8 mouse cellular contexts compared by ENCODE assay signal in the genomic region with DNA sequence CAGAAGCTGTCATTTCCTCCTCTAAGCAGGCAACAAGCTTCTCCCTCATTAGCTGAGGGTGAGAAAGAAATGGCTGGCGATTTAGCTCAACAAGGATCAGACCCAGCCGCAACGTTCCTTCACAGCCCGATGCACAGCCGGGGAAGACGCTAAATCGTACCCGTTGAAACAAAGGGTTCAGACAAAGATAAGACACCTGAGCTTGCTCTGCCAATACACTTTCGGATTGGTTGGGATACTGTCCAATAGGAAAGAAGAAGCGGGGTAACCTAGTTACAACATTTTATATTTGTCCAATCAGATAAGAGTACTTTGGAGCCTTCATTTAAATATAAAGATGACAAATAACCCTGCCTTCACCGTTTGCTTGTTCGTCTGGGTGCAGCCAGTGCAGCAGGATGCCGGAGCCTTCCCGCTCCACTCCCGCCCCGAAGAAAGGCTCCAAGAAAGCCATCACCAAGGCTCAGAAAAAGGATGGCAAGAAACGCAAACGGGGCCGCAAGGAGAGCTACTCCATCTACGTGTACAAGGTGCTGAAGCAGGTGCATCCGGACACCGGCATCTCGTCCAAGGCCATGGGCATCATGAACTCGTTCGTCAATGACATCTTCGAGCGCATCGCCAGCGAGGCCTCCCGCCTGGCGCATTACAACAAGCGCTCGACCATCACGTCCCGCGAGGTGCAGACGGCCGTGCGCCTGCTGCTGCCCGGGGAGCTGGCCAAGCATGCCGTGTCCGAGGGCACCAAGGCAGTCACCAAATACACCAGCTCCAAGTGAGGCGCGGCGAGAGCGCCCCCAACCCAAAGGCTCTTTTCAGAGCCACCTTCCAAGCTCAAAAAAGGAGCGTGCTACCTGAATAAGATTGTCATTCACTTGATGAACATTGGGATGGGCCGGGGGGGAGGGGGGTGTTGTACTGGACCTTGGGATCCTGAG. TPM values are rescaled to one million over a fixed set of nuclear protein-coding genes. Genes with fewer than 3 reads are reported as not detected.
A peak's percentile ranks its signal among the peaks of the same experiment; 100 is the strongest.
DNase-seq lines count a peak whose midpoint lies in the region; ATAC-seq and TF ChIP-seq lines count a peak whose summit lies in the region.

A gene (plus strand): TSS at position 379 of the 938 bp plus-strand sequence.

- H3K27ac ChIP-seq in cerebellum, adult 2 months (ENCODE audit: insufficient read depth, low read length): peak within 1 kb of the TSS; percentile 95
- peak within 1 kb of the TSS; percentile 100 for H3K27ac ChIP-seq in forebrain, embryonic 16.5 days (ENCODE audit: low read length)
- peak within 1 kb of the TSS; percentile 97 for H3K27ac ChIP-seq in hindbrain, postnatal 0 days

- CTCF ChIA-PET in Patski (lab: Charles Lee): interaction anchor here (0.9 to 1.5 kb wide), 4 partner anchors 9 to 34 kb away, joined by 3 to 5 read pairs (median 4); a partner anchor contains a TSS

- peak within 1 kb of the TSS; percentile 86 for H3K4me2 ChIP-seq in forebrain, embryonic 16.5 days (ENCODE audit: low read length)
- H3K4me2 ChIP-seq in hindbrain, postnatal 0 days (ENCODE audit: low read depth, low read length): peak within 1 kb of the TSS; percentile 68

- peak within 1 kb of the TSS; percentile 89 for H3K9ac ChIP-seq in forebrain, embryonic 16.5 days (replicated peaks; ENCODE audit: low read depth, low read length)
- H3K9ac ChIP-seq in hindbrain, postnatal 0 days (replicated peaks; ENCODE audit: low read length): peak within 1 kb of the TSS; percentile 80

- ATAC-seq in Patski: peak; percentile 90
- peak; percentile 88 for ATAC-seq in forebrain, embryonic 16.5 days
- peak; percentile 92 for ATAC-seq in hindbrain, postnatal 0 days

- H3K9me3 ChIP-seq in forebrain, embryonic 16.5 days (ENCODE audit: control insufficient read depth, low read length): no peaks in the 10 kb centered on the region
- no peaks in the 10 kb centered on the region for H3K9me3 ChIP-seq in hindbrain, postnatal 0 days (ENCODE audit: low read length)

- WGBS in cerebellum, adult 2 months: under 1% methylated on average over 48 of the region's 48 CpGs
- WGBS in forebrain, embryonic 16.5 days: under 1% methylated on average over 48 of the region's 48 CpGs
- under 1% methylated on average over 42 of the region's 48 CpGs for WGBS in hindbrain, postnatal 0 days

- in situ Hi-C loops in Patski (cut with MboI; ENCODE audit: low pct_unique_long_range_greater_than_20kb): no loop called here

- peak within 1 kb of the TSS; percentile 91 for H3K4me3 ChIP-seq in cerebellum, adult 2 months (replicated peaks; ENCODE audit: insufficient read depth, low read depth, low read length)
- H3K4me3 ChIP-seq in forebrain, embryonic 16.5 days (replicated peaks; ENCODE audit: low read length): peak within 1 kb of the TSS; percentile 52
- H3K4me3 ChIP-seq in hindbrain, postnatal 0 days (ENCODE audit: low read length): peak within 1 kb of the TSS; percentile 56

- no peaks in the 10 kb centered on the region for H3K36me3 ChIP-seq in forebrain, embryonic 16.5 days (ENCODE audit: control insufficient read depth, insufficient read depth)
- H3K36me3 ChIP-seq in hindbrain, postnatal 0 days (ENCODE audit: insufficient read depth, low read length): no peaks in the 10 kb centered on the region

- POLR2A ChIA-PET in Patski (lab: Charles Lee): interaction anchor here (1.3 to 2.0 kb wide), 2 partner anchors 11 to 21 kb away, joined by 3 to 16 read pairs; a partner anchor contains a TSS

- peaks cover 3% of the 10 kb centered on the region for H3K27me3 ChIP-seq in Patski
- H3K27me3 ChIP-seq in cerebellum, adult 2 months (ENCODE audit: control insufficient read depth, insufficient read depth, low read length): no peaks in the 10 kb centered on the region
- H3K27me3 ChIP-seq in forebrain, embryonic 16.5 days (replicated peaks; ENCODE audit: control insufficient read depth, insufficient read depth, low read length): no peaks in the 10 kb centered on the region
- no peaks in the 10 kb centered on the region for H3K27me3 ChIP-seq in hindbrain, postnatal 0 days (ENCODE audit: insufficient read depth, low read length)

- peak; percentile 79 for DNase-seq in Patski (ENCODE audit: low read depth, low spot score)
- peak; percentile 91 to 97 for DNase-seq in cerebellum, adult 2 months
- DNase-seq in hindbrain, postnatal 0 days (ENCODE audit: low spot score): peak; percentile 94
- peak; percentile 75 for DNase-seq in left cerebral cortex, adult 18-20 months (ENCODE audit: low spot score in 2 of 2)
- DNase-seq in lung, postnatal 36 days: peak; percentile 56
- peak; percentile 80 to 83 for DNase-seq in right cerebral cortex, adult 2 months (ENCODE audit: low spot score in 2 of 2)
- no peak for DNase-seq in gastrocnemius, adult 18-20 months (ENCODE audit: low spot score)

- peaks cover 6% of the 10 kb centered on the region for H3K4me1 ChIP-seq in cerebellum, adult 2 months (ENCODE audit: control insufficient read depth, insufficient read depth, low read length)
- peaks cover 22% of the 10 kb centered on the region for H3K4me1 ChIP-seq in forebrain, embryonic 16.5 days (replicated peaks; ENCODE audit: control insufficient read depth, insufficient read depth, low read length)
- H3K4me1 ChIP-seq in hindbrain, postnatal 0 days (ENCODE audit: insufficient read depth, low read length): no peaks in the 10 kb centered on the region

- peak; percentile 99 for TF ChIP-seq POLR2A in cerebellum, adult 2 months (IDR thresholded peaks at IDR 0.05; ENCODE audit: borderline replicate concordance, insufficient read depth, low read length)

- TF ChIP-seq CTCF in Patski (IDR thresholded peaks at IDR 0.05): no peak
- TF ChIP-seq CTCF in cerebellum, adult 2 months (IDR thresholded peaks at IDR 0.05; ENCODE audit: borderline replicate concordance, insufficient read depth, low read depth, low read length): no peak
- TF ChIP-seq CTCF in hindbrain, postnatal 0 days (IDR thresholded peaks at IDR 0.05; ENCODE audit: low read depth): no peak

RNA-seq across cellular contexts. Expression of the gene that starts here (rescaled TPM):
- polyA plus RNA-seq in Patski (2021): 7.1 TPM
- polyA plus RNA-seq in cerebellum, adult 2 months (2012; rRNA removed): 154 and 186 TPM in 2 replicates
- 389 and 395 TPM in 2 replicates for polyA plus RNA-seq in forebrain, embryonic 16.5 days (2015; fragmentation: Nextera tagmentation; extraction: Ambion mirVana)
- total RNA-seq in hindbrain, postnatal 0 days (2014; rRNA removed): 625 and 1,276 TPM in 2 replicates
- 103 and 109 TPM in 2 replicates for polyA plus RNA-seq in hindbrain, postnatal 0 days (2015; fragmentation: Nextera tagmentation; extraction: Ambion mirVana)
- 100 to 1,000 TPM in 1 of 2 experiments, 10 to 100 TPM in 1; 99.3 to 112 TPM for total RNA-seq in left cerebral cortex, adult 18-20 months (2021)
- total RNA-seq in gastrocnemius, adult 18-20 months (2021): under 1 TPM; 0.62 to 0.97 TPM

Comparison
In these comparisons a context has a peak if more than half of its experiments do, and no peak if none do; other contexts are left out.
1. RNA of the gene that starts here (total RNA-seq): 625 to 1,276 TPM in hindbrain, postnatal 0 days and 99.3 to 112 TPM in left cerebral cortex, adult 18-20 months; 0.62 to 0.97 TPM in gastrocnemius, adult 18-20 months; every median in the first group is over 10 times any median in the second.
2. RNA of the gene that starts here (polyA plus RNA-seq): 389 to 395 TPM in forebrain, embryonic 16.5 days, 154 to 186 TPM in cerebellum, adult 2 months and 103 to 109 TPM in hindbrain, postnatal 0 days; 7.1 TPM in Patski (single experiment); every median in the first group is over 10 times any median in the second.
3. Peak in every context shown above with its lines, with median percentiles within 50 percentile points of each other: ATAC-seq, H3K27ac ChIP-seq and H3K4me3 ChIP-seq.